Mouse (Mus musculus): ENCODE results near the gene Cemip.

DNA sequence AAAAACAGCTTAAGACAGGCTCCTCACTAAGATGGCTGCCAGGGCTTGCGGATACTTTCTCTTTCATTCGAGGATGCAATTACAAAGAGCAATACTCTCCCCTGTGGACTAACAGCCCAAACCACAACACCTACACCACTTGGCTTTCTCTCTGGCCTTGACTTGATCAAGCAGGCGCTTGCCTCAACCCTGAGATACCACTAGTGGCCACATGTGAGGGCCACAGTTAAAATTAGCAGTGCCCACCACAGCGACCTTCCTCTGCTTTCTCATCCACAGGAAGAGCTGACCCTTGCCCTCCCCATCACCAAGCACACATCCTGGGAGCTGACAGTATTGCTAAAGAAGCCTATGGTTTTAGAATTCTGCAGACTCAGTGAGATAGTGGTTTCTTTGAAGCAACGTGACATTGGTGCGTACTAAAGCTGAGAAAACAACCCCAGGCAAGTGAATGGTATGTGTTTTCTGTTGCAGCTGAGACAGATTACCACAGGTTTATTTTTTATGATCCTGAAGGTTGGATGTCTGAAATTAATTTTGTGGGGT lies 109.8 kb downstream of the Cemip start:
- TF ChIP-seq JUND (conservative IDR thresholded peaks at IDR 0.05; ENCODE audit: low read depth, low read length) (no peak), EP300 (IDR thresholded peaks at IDR 0.05; ENCODE audit: low read length) (no peak), POLR2A (IDR thresholded peaks at IDR 0.05; ENCODE audit: low read depth, low read length) (no peak), E2F4 (IDR thresholded peaks at IDR 0.05; ENCODE audit: insufficient replicate concordance, low read depth, low read length) (no peak), CTCF (conservative IDR thresholded peaks at IDR 0.05 in 1 of 2, IDR thresholded peaks at IDR 0.05 in 1 of 2; ENCODE audit: low read depth in 2 of 2, low read length in 2 of 2) (no peak), CHD1 (IDR thresholded peaks at IDR 0.05; ENCODE audit: low read depth, low read length) (no peak), ZC3H11A (IDR thresholded peaks at IDR 0.05; ENCODE audit: low read depth, low read length) (no peak)

Measured in CH12.LX (cell line).